Mouse (Mus musculus): Measurements from ENCODE around the gene Lefty1. TPM values are rescaled to one million over a fixed set of nuclear protein-coding genes. Genes with fewer than 3 reads are reported as not detected.

Gene Lefty1
- polyA plus RNA-seq, 2 experiments = 2.7 to 4.8 TPM

DNA sequence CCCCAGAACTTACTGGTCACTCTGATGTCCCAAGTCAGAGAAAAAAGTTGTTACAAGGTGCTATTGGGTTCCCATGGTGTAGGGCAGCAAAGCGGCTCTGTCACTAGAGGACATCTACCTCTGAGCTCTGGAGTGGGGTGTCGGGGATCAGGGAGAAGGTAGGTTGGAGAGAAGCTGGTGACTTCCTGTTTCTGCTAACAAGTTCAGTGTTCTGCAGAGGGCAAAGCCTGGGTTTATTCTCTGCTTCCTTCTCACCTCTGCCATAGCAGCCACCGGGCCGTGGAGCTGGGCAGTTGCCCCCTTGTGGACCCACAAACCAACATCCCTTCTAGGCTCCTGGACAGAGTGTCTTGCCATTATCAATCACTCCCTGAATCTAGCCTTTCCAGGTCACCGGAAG is 22.0 kb upstream of the Lefty1 start:
- TF ChIP-seq POLR2A (IDR thresholded peaks at IDR 0.05; ENCODE audit: borderline replicate concordance, extremely low read depth, insufficient read depth, insufficient read length) = no peak
- Histone ChIP-seq H3K9ac (ENCODE audit: low read depth, low read length, severe bottlenecking) (no peak overlapping the region), H3K27ac (replicated peaks; ENCODE audit: low read depth, low read length) (peak overlapping the region; percentile 67), H3K9me3 (ENCODE audit: control insufficient read depth, low read length) (no peaks in the 10 kb centered on the region), H3K27me3 (ENCODE audit: control insufficient read depth, insufficient read depth, low read length) (no peaks in the 10 kb centered on the region), H3K4me2 (replicated peaks; ENCODE audit: low read depth, low read length, severe bottlenecking) (no peak overlapping the region), H3K4me3 (replicated peaks; ENCODE audit: low read length) (no peak overlapping the region), H3K36me3 (ENCODE audit: control insufficient read depth, insufficient read depth, low read length) (peaks cover 15% of the 10 kb centered on the region), H3K4me1 (ENCODE audit: control insufficient read depth, insufficient read depth, low read length) (peaks cover 22% of the 10 kb centered on the region)
- DNase-seq (ENCODE audit: low spot score) (no peak), ATAC-seq (ENCODE audit: low FRiP score, low read depth) (no peak)
- WGBS = 77% methylated on average over 5 of the region's 5 CpGs

DNA sequence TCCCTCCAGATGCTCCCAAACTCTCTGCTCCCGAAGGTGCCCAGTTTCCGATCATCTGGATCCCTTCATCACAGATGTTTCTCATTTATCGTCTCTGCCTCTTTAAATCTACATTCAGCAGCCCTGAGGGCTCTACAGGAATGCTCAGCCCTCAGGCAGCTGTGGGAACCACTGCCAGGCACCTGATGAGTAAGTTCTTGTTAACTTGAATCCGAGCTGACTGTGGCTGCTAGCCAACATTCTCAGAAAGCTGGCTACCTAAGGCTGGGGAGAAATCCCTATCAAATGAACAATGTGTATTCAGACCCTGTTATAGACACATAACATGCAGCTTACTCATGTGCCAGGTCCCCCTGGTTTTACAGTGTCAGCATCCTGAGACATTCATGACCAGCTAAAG is 21.0 kb upstream of the Lefty1 start:
- H3K9me3 ChIP-seq (ENCODE audit: control insufficient read depth, low read length) = no peaks in the 10 kb centered on the region
- peaks cover 22% of the 10 kb centered on the region for H3K4me1 ChIP-seq (ENCODE audit: control insufficient read depth, insufficient read depth, low read length)
- H3K36me3 ChIP-seq (ENCODE audit: control insufficient read depth, insufficient read depth, low read length) = peaks cover 5% of the 10 kb centered on the region
- no peaks in the 10 kb centered on the region for H3K27me3 ChIP-seq (ENCODE audit: control insufficient read depth, insufficient read depth, low read length)
- no peak overlapping the region for H3K4me3 ChIP-seq (replicated peaks; ENCODE audit: low read length)
- peak; percentile 85 for ATAC-seq (ENCODE audit: low FRiP score, low read depth)
- peak overlapping the region; percentile 67 for H3K27ac ChIP-seq (replicated peaks; ENCODE audit: low read depth, low read length)
- peak; percentile 92 for DNase-seq (ENCODE audit: low spot score)
- TF ChIP-seq POLR2A (IDR thresholded peaks at IDR 0.05; ENCODE audit: borderline replicate concordance, extremely low read depth, insufficient read depth, insufficient read length) = no peak
- no peak overlapping the region for H3K4me2 ChIP-seq (replicated peaks; ENCODE audit: low read depth, low read length, severe bottlenecking)
- 13% methylated on average over 4 of the region's 4 CpGs for whole genome bisulfite sequencing
- H3K9ac ChIP-seq (ENCODE audit: low read depth, low read length, severe bottlenecking) = no peak overlapping the region

DNA sequence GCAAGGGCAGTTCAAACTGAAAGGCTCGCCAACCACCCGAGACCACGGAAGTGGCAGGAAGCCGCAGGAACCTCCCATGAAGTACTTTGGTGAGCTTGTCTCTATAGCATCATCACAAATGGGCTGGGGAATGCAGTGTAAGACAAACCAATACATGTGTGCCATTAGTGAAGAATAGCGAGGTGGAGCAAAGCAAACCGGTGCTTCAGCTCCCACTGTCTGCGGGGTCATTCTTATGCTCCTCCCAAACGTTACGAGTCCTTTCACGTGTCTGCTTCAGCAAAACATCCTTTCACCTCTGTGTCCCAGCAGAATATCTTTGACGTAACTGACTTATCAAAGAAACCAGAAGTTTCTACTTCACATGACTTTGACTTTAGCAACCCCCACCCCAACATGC is 18.4 kb upstream of the Lefty1 start:
- H3K27me3 ChIP-seq (ENCODE audit: control insufficient read depth, insufficient read depth, low read length) = no peaks in the 10 kb centered on the region
- H3K36me3 ChIP-seq (ENCODE audit: control insufficient read depth, insufficient read depth, low read length) = no peaks in the 10 kb centered on the region
- ATAC-seq (ENCODE audit: low FRiP score, low read depth) (no peak), DNase-seq (ENCODE audit: low spot score) (no peak)
- H3K27ac ChIP-seq (replicated peaks; ENCODE audit: low read depth, low read length) = no peak overlapping the region
- H3K9me3 ChIP-seq (ENCODE audit: control insufficient read depth, low read length) = no peaks in the 10 kb centered on the region
- H3K4me2 ChIP-seq (replicated peaks; ENCODE audit: low read depth, low read length, severe bottlenecking) = no peak overlapping the region
- H3K4me1 ChIP-seq (ENCODE audit: control insufficient read depth, insufficient read depth, low read length) = peaks cover 21% of the 10 kb centered on the region
- no peak overlapping the region for H3K4me3 ChIP-seq (replicated peaks; ENCODE audit: low read length)
- H3K9ac ChIP-seq (ENCODE audit: low read depth, low read length, severe bottlenecking) = no peak overlapping the region
- WGBS = 87% methylated on average over 11 of the region's 11 CpGs
- no peak for TF ChIP-seq POLR2A (IDR thresholded peaks at IDR 0.05; ENCODE audit: borderline replicate concordance, extremely low read depth, insufficient read depth, insufficient read length)

- Histone ChIP-seq H3K9ac (ENCODE audit: low read depth, low read length, severe bottlenecking) (no peak overlapping the region), H3K4me1 (ENCODE audit: control insufficient read depth, insufficient read depth, low read length) (peaks cover 17% of the 10 kb centered on the region), H3K4me3 (replicated peaks; ENCODE audit: low read length) (no peak overlapping the region), H3K9me3 (ENCODE audit: control insufficient read depth, low read length) (no peaks in the 10 kb centered on the region), H3K27me3 (ENCODE audit: control insufficient read depth, insufficient read depth, low read length) (no peaks in the 10 kb centered on the region), H3K27ac (replicated peaks; ENCODE audit: low read depth, low read length) (no peak overlapping the region), H3K4me2 (replicated peaks; ENCODE audit: low read depth, low read length, severe bottlenecking) (no peak overlapping the region), H3K36me3 (ENCODE audit: control insufficient read depth, insufficient read depth, low read length) (no peaks in the 10 kb centered on the region)
- ATAC-seq (ENCODE audit: low FRiP score, low read depth) (no peak), DNase-seq (ENCODE audit: low spot score) (no peak)
- TF ChIP-seq POLR2A (IDR thresholded peaks at IDR 0.05; ENCODE audit: borderline replicate concordance, extremely low read depth, insufficient read depth, insufficient read length) = no peak
- 32% methylated on average over 1 of the region's 1 CpGs for WGBS
Observed at GRCm38 (mm10) chr1:180917053-180917452, 17.8 kb upstream of the Lefty1 start.

GRCm38 (mm10) chr1:180919686-180920085 is 15.1 kb upstream of the Lefty1 start:
- H3K9ac ChIP-seq (ENCODE audit: low read depth, low read length, severe bottlenecking) = no peak overlapping the region

More at GRCm38 (mm10) chr1:180919686-180920085, 15.1 kb upstream of the Lefty1 start:
- whole genome bisulfite sequencing = 39% methylated on average over 8 of the region's 8 CpGs
- H3K9me3 ChIP-seq (ENCODE audit: control insufficient read depth, low read length) = no peaks in the 10 kb centered on the region
- no peaks in the 10 kb centered on the region for H3K36me3 ChIP-seq (ENCODE audit: control insufficient read depth, insufficient read depth, low read length)
- H3K4me1 ChIP-seq (ENCODE audit: control insufficient read depth, insufficient read depth, low read length) = no peaks in the 10 kb centered on the region
- DNase-seq (ENCODE audit: low spot score) (no peak), ATAC-seq (ENCODE audit: low FRiP score, low read depth) (no peak)
- H3K4me2 ChIP-seq (replicated peaks; ENCODE audit: low read depth, low read length, severe bottlenecking) = no peak overlapping the region
- TF ChIP-seq POLR2A (IDR thresholded peaks at IDR 0.05; ENCODE audit: borderline replicate concordance, extremely low read depth, insufficient read depth, insufficient read length) = no peak
- H3K27me3 ChIP-seq (ENCODE audit: control insufficient read depth, insufficient read depth, low read length) = no peaks in the 10 kb centered on the region
- no peak overlapping the region for H3K4me3 ChIP-seq (replicated peaks; ENCODE audit: low read length)
- H3K27ac ChIP-seq (replicated peaks; ENCODE audit: low read depth, low read length) = no peak overlapping the region
